Mouse (Mus musculus): Measurements from ENCODE around the gene Pigc.
A peak's percentile ranks its signal among the peaks of the same experiment; 100 is the strongest.

Gene Pigc

DNA sequence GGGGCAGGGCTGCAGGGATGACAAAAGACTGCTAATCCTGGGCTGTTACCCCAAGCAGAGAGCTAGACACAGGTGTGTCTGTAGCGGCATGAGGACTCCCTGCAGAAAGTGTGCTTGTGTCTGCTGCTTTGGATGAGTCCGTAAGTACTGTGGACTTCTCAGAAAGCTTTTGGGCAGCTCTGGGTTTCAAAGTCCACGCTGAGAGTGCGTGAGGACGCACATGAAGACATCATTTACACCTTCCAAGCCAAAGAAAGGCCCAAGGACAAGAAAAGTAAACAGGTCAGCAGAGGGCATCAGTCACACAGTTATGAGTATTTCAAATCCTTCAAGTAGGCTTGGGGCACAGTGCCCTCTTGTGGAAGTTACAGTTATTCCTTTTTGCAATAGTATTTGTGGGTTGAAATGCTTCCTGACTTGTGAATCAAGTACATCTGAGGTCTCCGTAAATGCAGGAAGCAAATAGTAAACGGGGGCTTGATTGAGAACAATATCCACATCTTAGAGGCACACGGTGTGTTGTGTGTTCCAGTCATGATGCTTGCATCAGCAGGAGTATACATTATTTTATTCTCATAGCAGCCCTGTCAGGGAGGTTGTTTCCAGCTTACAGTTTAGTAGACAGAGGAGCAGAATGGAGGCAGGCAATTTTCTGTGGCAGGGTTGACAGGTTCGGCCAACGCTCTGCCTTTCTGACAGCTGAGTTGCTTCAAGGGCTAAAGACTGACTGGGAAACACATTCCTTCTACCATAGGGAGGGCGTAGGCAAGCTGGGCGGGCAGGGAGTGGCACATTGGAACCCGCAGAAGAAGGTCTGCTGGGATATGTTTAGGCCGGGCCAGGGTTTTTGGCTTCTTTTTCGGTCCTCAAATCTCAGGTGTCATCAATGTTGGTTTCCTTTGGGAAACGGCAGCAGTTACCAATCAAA lies 7.5 kb downstream of the Pigc start:
- peak; percentile 54 for DNase-seq

DNA sequence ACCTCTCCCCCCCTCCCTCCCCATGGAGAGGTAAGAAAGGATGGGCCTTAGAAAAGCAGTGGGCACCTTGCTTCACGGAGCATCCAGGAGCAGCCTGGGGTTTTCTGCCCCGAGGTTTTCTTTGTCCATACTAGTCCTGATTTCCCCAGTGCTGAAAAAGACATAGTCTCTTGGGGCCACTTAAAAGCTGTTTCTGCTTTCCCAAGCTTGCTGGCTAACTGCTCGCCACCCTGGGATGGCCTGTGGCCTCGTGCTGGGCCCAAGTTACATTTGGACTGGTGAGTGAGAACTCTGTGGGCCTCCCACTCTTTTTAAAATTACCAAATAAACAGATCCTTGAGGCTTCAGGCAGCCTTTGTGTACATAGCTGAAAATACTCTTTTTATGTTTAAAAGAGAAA lies 8.3 kb downstream of the Pigc start:
- DNase-seq: no peak

GRCm38 (mm10) chr1:161978173-161978700 lies 9.3 kb downstream of the Pigc start:
- DNase-seq: no peak

GRCm38 (mm10) chr1:161979536-161979935 lies 10.6 kb downstream of the Pigc start, which contains the start of gene 4930558K02Rik:
TSS of gene 4930558K02Rik (minus strand) at chr1:161979636.
- DNase-seq: no peak

DNA sequence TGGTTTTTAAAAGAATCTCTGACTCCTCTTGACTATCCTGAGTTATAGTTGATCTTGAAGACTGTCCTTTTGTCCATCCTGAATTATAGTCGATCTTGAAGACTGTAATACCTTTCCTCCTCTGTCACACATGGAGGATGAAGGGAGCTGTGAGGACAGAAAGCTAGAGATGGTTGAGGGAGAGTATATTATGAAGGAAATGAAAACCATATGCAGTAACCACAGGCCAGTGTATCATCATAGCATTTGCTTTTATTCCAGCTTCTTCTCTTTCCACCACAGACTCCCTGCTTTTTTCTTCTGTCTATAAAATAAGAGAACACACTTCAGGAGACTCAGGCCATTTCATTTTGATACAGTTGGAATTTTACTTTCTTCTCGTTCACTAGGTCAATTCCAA lies 11.1 kb downstream of the Pigc start:
- DNase-seq: no peak

DNA sequence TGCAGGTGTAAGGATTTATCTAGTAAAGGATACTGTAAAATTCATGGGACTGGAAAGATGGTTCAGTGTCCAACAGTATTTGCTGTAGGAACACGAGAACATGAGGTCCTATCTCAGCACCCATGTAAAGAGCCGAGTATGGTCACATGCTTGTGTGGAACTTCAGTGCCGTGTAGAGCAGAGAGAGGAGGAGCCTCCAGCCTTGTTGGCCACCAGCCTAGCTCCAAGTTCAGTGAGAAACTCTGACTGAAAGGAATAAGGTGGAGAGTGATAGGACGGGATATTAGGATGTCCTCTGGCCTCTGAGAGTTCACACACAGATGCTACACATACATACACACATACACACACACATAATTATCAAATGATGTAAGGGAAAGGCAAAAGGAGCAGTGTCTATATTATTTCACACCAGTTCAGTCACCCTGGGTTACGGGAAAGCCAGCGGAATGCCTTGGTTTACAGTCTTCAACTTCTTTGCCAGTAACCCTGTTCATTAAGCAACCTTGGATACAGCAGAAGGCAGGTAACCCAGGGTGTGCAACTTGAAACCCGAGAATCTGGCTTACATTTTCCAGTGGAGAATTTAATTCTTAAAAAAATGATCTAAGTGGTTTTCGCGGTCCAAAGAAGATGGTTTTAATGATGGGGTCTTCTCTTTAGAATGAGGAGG lies 11.8 kb downstream of the Pigc start:
- DNase-seq: no peak

- DNase-seq: no peak
Observed at GRCm38 (mm10) chr1:161983451-161983850, 14.5 kb downstream of the Pigc start.

GRCm38 (mm10) chr1:161983979-161984566 lies 15.1 kb downstream of the Pigc start:
- no peak for DNase-seq

DNA sequence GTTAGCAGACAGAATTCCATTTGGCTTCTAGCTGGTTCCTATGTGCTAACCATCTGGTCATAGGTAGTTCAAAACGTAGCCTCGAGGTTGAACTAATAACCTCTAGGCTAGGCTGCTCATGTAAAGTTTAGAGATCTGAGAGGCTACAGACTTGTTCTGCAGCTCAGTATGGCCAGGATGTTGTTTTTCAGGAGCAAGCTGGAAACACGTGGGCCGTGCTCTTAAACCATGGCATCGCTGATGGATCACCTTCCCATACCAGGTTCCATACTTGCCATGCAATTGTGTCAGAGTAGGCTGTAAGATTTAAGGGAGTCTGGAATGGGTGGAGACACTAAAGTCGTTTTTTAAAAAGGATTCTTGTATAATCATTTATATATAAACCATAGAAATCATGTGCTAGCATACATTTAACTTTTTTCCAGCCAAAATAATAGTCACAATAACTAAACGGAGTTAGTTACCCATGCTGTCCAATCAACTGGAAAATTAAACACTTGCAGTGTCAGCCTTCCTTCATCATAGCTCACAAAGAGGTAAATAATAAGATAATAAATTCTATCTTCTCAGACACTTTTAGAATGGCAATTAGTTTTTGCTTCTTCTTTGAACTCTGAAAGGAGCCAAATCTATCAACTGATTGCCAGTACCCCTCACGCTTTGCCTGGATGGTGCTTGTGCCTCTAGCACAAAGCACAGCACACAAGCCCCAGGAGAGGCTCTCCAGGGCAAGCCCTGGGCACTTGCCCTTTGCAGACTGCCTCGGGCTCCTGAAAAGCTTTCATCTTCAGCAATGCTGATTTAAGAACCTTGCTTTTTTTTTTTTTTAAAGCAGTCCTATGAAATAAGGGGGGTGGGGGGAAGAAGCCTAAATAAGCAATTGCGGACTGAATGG lies 21.9 kb downstream of the Pigc start:
- DNase-seq: no peak

- DNase-seq: no peak
Observed at GRCm38 (mm10) chr1:161991846-161992245, 22.9 kb downstream of the Pigc start.

DNA sequence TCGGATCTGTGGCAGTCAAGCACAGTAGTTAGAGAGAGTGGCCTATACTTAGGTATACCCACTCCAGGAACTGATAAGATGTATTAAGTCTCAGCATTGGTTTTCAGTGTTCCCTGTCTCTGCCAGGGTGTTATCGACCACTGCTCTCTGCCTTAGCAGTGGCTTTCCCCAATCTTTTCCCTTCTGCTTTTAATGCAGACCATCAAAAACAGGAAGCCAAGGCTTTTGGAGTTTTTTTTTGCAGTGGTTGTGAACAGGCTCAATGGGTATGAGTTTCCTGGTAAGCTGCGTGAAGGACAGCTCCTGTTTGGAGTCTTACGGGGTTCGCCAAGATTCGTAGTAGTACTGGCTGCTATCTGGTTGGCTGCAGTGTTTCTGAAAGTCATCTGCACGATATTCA lies 23.4 kb downstream of the Pigc start:
- no peak for DNase-seq

GRCm38 (mm10) chr1:161998781-161999180 lies 29.8 kb downstream of the Pigc start:
- DNase-seq: no peak

- DNase-seq: no peak
Observed at GRCm38 (mm10) chr1:161999338-161999737, 30.4 kb downstream of the Pigc start.

- peak; percentile 25 for DNase-seq
Observed at GRCm38 (mm10) chr1:161999882-162000371, 30.9 kb downstream of the Pigc start.

DNA sequence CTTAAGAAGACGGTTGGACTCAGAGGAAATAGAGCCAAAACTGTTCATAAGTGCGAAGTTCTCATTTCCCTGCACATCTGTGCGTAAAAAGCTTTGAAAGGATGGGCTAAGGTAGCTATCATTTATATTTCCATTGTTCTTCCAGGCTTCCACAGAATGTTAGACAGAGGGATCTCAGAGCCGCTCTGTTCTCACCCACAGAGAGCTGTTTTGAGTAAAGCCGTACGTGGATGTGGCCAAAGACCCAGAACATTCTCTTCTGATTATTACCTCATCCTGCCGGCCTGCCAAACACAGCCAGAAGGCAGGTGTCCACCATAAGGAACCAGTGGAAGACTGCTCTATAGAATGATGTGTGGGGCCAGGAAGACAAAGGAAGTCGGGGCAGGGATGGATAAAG lies 32.3 kb downstream of the Pigc start:
- peak; percentile 30 for DNase-seq

- no peak for DNase-seq
Observed at GRCm38 (mm10) chr1:162003729-162004517, 34.9 kb downstream of the Pigc start.

- DNase-seq: no peak
Observed at GRCm38 (mm10) chr1:162004518-162004780, 35.5 kb downstream of the Pigc start.

GRCm38 (mm10) chr1:162004821-162005770 lies 36.1 kb downstream of the Pigc start:
- no peak for DNase-seq

GRCm38 (mm10) chr1:162006109-162006508 lies 37.1 kb downstream of the Pigc start:
- no peak for DNase-seq

GRCm38 (mm10) chr1:162008208-162008607 lies 39.2 kb downstream of the Pigc start:
- no peak for DNase-seq
